Mouse (Mus musculus) midbrain, embryonic 11.5 days (tissue): Measurements from ENCODE around the gene Abtb2. TPM values are rescaled to one million over a fixed set of nuclear protein-coding genes. Genes with fewer than 3 reads are reported as not detected.

ENCODE experiments used
- ATAC-seq: fragments of 200-750 bp; cut with Nextera tagmentation; 2 replicates; pipeline ENCODE4 v1.8.0; 2017; ENCODE audit warnings: moderate TSS enrichment, moderate library complexity; ENCODE audit not compliant: low FRiP score
- DNase-seq: peaks from one replicate; pipeline ENCODE4 v3.0.0; 2015; ENCODE audit warnings: low spot score; ENCODE audit errors: missing footprints
- H3K27ac ChIP-seq: fragments of 300-500 bp; sonication (generic); 2 replicates; pipeline ENCODE4 v1.5.1; 2014; ENCODE audit warnings: low read depth, low read length
- H3K27me3 ChIP-seq: fragments of 300-500 bp; sonication (generic); 2 replicates; pipeline ENCODE4 v1.6.1; 2014; ENCODE audit warnings: mild to moderate bottlenecking, low read length, moderate library complexity, mixed read lengths; ENCODE audit not compliant: control insufficient read depth, insufficient read depth
- H3K36me3 ChIP-seq: fragments of 300-500 bp; sonication (generic); 2 replicates; pipeline ENCODE4 v1.6.1; 2014; ENCODE audit warnings: mild to moderate bottlenecking, low read length, moderate library complexity, mixed read lengths; ENCODE audit not compliant: control insufficient read depth, insufficient read depth
- H3K4me1 ChIP-seq: fragments of 300-500 bp; sonication (generic); 2 replicates; pipeline ENCODE4 v1.6.1; 2014; ENCODE audit warnings: low read length; ENCODE audit not compliant: control insufficient read depth, insufficient read depth
- H3K4me2 ChIP-seq: fragments of 300-500 bp; sonication (generic); 2 replicates; pipeline ENCODE4 v1.6.1; 2014; ENCODE audit warnings: mild to moderate bottlenecking, moderate library complexity
- H3K4me3 ChIP-seq: fragments of 300-500 bp; sonication (generic); 2 replicates; pipeline ENCODE4 v1.5.1; 2014; ENCODE audit warnings: low read depth, low read length
- H3K9ac ChIP-seq: fragments of 300-500 bp; sonication (generic); 2 replicates; pipeline ENCODE4 v1.6.1; 2014; ENCODE audit warnings: low read length
- H3K9me3 ChIP-seq: fragments of 300-500 bp; sonication (generic); 2 replicates; pipeline ENCODE4 v1.6.1; 2016; ENCODE audit warnings: low read length; ENCODE audit not compliant: control insufficient read depth
- WGBS: fragments of 180-500 bp; shearing (Covaris S2); extraction: QIAGEN DNeasy Blood & Tissue Kit; methylation state at CpG from one replicate; pipeline ENCODE4 v1.1.7; 2014; 5-methylcytosine and 5-hydroxymethylcytosine counted together
- polyA plus RNA-seq: library from polyadenylated mRNA; unstranded; fragments of >200 nt; fragmentation: Nextera tagmentation; extraction: Ambion mirVana; gene quantifications from 2 replicates; pipeline ENCODE4 v1.2.1, GENCODE M21; 2014

Abtb2 gene
- polyA plus RNA-seq, 1 experiment from 2014 or later = 12.1 TPM

DNA sequence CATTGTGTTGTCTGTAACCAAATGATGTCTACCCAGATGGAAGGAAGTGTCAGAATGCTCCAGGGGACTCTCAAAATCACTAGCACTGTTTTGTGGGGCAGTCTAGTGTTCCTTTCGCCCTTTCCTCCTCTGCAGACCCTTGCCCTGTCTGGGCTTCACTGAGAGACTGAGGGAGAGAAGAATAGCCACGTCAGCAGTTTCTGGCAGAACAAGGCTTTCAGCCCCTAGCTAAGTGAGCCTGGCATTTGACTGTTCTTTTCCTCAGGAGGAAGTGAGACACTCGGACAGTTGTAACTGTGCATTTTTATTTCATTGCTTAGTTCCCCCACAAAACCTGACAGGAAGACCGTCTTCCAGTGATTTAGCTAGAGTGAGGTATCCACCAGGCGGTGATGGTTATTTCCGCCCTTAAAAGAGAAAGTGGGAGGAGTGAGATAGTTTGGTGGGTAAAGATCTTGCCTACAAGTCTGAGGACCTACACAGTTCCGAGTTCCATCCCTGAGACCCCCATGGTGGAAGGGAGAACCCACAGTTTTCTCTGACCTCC is 106.5 kb downstream of the Abtb2 start:
- no peak overlapping the region for H3K4me2 ChIP-seq
- H3K36me3 ChIP-seq = no peaks in the 10 kb centered on the region
- no peak for DNase-seq
- H3K9ac ChIP-seq = no peak overlapping the region
- H3K27me3 ChIP-seq = no peaks in the 10 kb centered on the region
- 86% methylated on average over 7 of the region's 7 CpGs for WGBS
- peaks cover 6% of the 10 kb centered on the region for H3K4me1 ChIP-seq
- no peak for ATAC-seq
- H3K4me3 ChIP-seq = no peak overlapping the region
- no peak overlapping the region for H3K27ac ChIP-seq
- no peaks in the 10 kb centered on the region for H3K9me3 ChIP-seq

- ATAC-seq = no peak
- no peaks in the 10 kb centered on the region for H3K9me3 ChIP-seq
- H3K36me3 ChIP-seq = no peaks in the 10 kb centered on the region
- H3K4me2 ChIP-seq = no peak overlapping the region
- H3K9ac ChIP-seq = no peak overlapping the region
- no peak overlapping the region for H3K4me3 ChIP-seq
- whole genome bisulfite sequencing = 96% methylated on average over 4 of the region's 4 CpGs
- H3K27ac ChIP-seq = no peak overlapping the region
- no peaks in the 10 kb centered on the region for H3K27me3 ChIP-seq
- H3K4me1 ChIP-seq = peaks cover 6% of the 10 kb centered on the region
- no peak for DNase-seq
Measured at GRCm38 (mm10) chr2:103673609-103674008, 107.5 kb downstream of the Abtb2 start.

GRCm38 (mm10) chr2:103675391-103675790 is 109.3 kb downstream of the Abtb2 start:
- Histone ChIP-seq H3K9me3 (no peaks in the 10 kb centered on the region), H3K4me2 (no peak overlapping the region), H3K27me3 (no peaks in the 10 kb centered on the region), H3K4me3 (no peak overlapping the region), H3K4me1 (no peaks in the 10 kb centered on the region), H3K36me3 (no peaks in the 10 kb centered on the region), H3K27ac (no peak overlapping the region), H3K9ac (no peak overlapping the region)
- no peak for ATAC-seq
- no peak for DNase-seq
- WGBS = 91% methylated on average over 5 of the region's 5 CpGs

- Histone ChIP-seq H3K27ac (no peak overlapping the region), H3K36me3 (no peaks in the 10 kb centered on the region), H3K4me1 (no peaks in the 10 kb centered on the region), H3K4me2 (no peak overlapping the region), H3K9ac (no peak overlapping the region), H3K4me3 (no peak overlapping the region), H3K27me3 (no peaks in the 10 kb centered on the region), H3K9me3 (no peaks in the 10 kb centered on the region)
- ATAC-seq (no peak), DNase-seq (no peak)
- WGBS = 71% methylated on average over 2 of the region's 2 CpGs
Measured at GRCm38 (mm10) chr2:103676808-103677207, 110.7 kb downstream of the Abtb2 start.

DNA sequence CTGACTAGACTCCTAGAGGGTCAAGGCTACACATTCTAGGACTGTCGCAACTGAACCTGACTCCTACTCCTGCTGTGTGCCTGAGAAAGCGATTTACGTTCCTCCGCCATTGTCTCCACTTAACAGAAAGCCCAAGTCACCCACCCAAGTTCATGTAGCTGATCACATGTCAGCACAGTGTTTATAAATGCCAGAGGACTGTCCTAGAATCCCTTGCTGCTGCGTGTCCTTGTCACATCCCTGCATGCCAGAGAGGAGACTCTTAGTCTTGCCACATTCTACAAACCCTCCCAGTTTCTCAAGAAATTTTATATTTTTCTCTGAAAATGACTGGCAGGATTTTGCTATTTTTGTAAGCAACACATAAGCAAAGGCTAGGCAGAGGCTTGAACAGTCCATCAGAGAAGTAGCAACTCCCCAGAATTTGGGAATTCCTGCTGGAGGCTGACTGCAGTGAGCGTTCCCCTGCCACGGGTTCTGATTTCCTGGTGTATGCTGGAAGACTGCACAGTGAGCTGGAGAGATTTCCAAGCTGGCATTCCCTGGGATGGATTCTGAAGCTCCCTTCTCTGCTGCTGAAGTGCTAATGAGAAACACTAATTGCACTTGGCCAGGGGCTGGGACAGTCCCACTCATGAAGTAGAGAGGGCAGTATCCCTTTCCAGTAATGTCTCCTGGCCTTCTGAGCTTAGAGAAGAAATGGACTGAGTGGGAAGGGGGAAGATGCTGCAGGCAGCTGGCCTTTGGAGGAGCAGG is 111.7 kb downstream of the Abtb2 start:
- Histone ChIP-seq H3K27me3 (no peaks in the 10 kb centered on the region), H3K27ac (no peak overlapping the region), H3K9me3 (no peaks in the 10 kb centered on the region), H3K4me2 (no peak overlapping the region), H3K36me3 (no peaks in the 10 kb centered on the region), H3K9ac (no peak overlapping the region), H3K4me1 (no peaks in the 10 kb centered on the region), H3K4me3 (no peak overlapping the region)
- ATAC-seq (no peak), DNase-seq (no peak)
- 79% methylated on average over 7 of the region's 7 CpGs for WGBS

DNA sequence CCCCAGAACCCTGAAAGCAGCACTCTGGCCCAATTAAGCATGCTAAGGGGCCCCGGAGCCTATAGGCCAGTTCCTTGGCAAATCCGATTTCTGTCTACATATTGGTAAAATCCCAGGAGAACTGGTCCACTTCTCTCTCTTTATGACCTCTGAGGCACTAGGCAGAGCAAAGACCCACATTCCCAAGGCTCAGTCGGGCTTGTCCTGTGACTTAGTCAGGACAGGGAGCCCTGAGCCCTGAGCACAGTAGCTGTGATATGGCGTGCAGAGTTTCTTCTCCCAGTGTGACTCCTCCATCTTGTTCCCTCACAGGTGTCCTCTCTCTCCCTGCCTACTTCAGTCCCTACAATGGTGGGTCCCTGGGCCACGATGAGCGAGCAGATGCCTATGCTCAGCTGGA is 112.3 kb downstream of the Abtb2 start:
- Histone ChIP-seq H3K9ac (no peak overlapping the region), H3K9me3 (no peaks in the 10 kb centered on the region), H3K27me3 (no peaks in the 10 kb centered on the region), H3K4me2 (no peak overlapping the region), H3K4me3 (no peak overlapping the region), H3K4me1 (no peaks in the 10 kb centered on the region), H3K36me3 (no peaks in the 10 kb centered on the region), H3K27ac (no peak overlapping the region)
- no peak for DNase-seq
- no peak for ATAC-seq
- 76% methylated on average over 6 of the region's 6 CpGs for WGBS

DNA sequence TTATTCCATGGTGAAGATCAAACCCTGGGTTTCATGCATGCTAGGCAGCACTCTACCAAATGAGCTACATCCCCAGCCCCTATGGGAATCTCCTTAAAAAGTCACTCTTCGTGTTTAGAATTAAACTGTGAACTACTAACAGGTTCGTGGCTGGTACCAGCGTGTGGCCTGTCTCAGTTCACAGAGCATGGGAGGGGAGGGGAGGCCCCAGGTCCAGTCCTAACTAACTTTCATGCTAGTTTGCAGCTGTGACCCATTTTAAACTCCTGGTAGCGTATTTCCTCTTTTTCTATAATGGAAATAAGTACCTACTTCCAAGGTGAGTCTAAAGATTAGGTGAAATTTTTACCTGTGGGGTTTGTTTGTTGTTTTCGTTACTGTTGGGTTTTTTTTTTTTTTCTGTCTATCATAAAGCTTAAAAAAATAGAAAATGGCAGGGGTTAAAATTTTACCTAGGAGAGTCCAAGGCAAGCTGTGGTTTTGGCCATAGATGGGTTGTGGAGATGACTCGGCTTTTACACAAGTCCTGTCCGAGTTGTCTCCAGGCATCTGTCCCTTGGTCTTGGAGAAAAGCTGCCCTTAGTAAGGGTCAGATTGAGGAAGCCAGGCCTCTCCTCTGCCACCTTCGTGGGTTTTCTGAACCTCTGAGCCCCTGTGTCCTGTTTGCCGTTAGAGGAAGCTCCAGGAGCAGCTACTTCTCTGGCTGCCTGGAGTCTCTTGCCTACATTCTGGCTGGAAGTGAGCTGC is 114.4 kb downstream of the Abtb2 start:
- DNase-seq (no peak), ATAC-seq (no peak)
- WGBS = 82% methylated on average over 9 of the region's 9 CpGs
- no peaks in the 10 kb centered on the region for H3K27me3 ChIP-seq
- no peak overlapping the region for H3K4me2 ChIP-seq
- H3K9ac ChIP-seq = no peak overlapping the region
- H3K36me3 ChIP-seq = no peaks in the 10 kb centered on the region
- H3K9me3 ChIP-seq = no peaks in the 10 kb centered on the region
- no peak overlapping the region for H3K4me3 ChIP-seq
- no peaks in the 10 kb centered on the region for H3K4me1 ChIP-seq
- H3K27ac ChIP-seq = no peak overlapping the region

- WGBS = 86% methylated on average over 5 of the region's 5 CpGs
- no peak overlapping the region for H3K27ac ChIP-seq
- no peak overlapping the region for H3K9ac ChIP-seq
- H3K36me3 ChIP-seq = no peaks in the 10 kb centered on the region
- H3K4me2 ChIP-seq = no peak overlapping the region
- DNase-seq = no peak
- no peak overlapping the region for H3K4me3 ChIP-seq
- no peaks in the 10 kb centered on the region for H3K27me3 ChIP-seq
- no peak for ATAC-seq
- H3K4me1 ChIP-seq = no peaks in the 10 kb centered on the region
- no peaks in the 10 kb centered on the region for H3K9me3 ChIP-seq
Measured at GRCm38 (mm10) chr2:103681149-103681548, 115.0 kb downstream of the Abtb2 start.

GRCm38 (mm10) chr2:103682261-103682722 is 116.2 kb downstream of the Abtb2 start:
- Histone ChIP-seq H3K4me1 (peaks cover 4% of the 10 kb centered on the region), H3K9ac (no peak overlapping the region), H3K4me2 (no peak overlapping the region), H3K27ac (no peak overlapping the region), H3K9me3 (no peaks in the 10 kb centered on the region), H3K36me3 (no peaks in the 10 kb centered on the region), H3K27me3 (no peaks in the 10 kb centered on the region), H3K4me3 (no peak overlapping the region)
- 88% methylated on average over 9 of the region's 9 CpGs for WGBS
- no peak for DNase-seq
- ATAC-seq = no peak
